Mouse (Mus musculus) heart, postnatal 14 days (tissue): ENCODE data around the gene Cmpk2. TPM values are rescaled to one million over a fixed set of nuclear protein-coding genes. Genes with fewer than 3 reads are reported as not detected.
A peak's percentile ranks its signal among the peaks of the same experiment; 100 is the strongest.
"Not testable (repeated sequence)": the region's sequence is repeated elsewhere in the genome, so short reads cannot be mapped to it uniquely, and the experiment has no call there.

Source experiments
- DNase-seq, 2 experiments: peaks; one replicate each; pipeline ENCODE4 v3.0.0; 2021 to 2022
- intact Hi-C: fragments of 180-260 bp; cut with DNase I; formaldehyde crosslinking; loops from one replicate; pipeline ENCODE4 v1.15.1; 2025
- total RNA-seq, 2 experiments: library from RNA; stranded (reverse); gene quantifications; 2 replicates each; pipeline ENCODE4 v1.2.3; 2021

Cmpk2 gene
- total RNA-seq, 2 experiments from 2014 or later = 5.6 to 6.2 TPM

GRCm38 (mm10) chr12:26477198-26477597 is 8.2 kb downstream of the Cmpk2 start:
- intact Hi-C loops = no loop called here
- no peak for DNase-seq

DNA sequence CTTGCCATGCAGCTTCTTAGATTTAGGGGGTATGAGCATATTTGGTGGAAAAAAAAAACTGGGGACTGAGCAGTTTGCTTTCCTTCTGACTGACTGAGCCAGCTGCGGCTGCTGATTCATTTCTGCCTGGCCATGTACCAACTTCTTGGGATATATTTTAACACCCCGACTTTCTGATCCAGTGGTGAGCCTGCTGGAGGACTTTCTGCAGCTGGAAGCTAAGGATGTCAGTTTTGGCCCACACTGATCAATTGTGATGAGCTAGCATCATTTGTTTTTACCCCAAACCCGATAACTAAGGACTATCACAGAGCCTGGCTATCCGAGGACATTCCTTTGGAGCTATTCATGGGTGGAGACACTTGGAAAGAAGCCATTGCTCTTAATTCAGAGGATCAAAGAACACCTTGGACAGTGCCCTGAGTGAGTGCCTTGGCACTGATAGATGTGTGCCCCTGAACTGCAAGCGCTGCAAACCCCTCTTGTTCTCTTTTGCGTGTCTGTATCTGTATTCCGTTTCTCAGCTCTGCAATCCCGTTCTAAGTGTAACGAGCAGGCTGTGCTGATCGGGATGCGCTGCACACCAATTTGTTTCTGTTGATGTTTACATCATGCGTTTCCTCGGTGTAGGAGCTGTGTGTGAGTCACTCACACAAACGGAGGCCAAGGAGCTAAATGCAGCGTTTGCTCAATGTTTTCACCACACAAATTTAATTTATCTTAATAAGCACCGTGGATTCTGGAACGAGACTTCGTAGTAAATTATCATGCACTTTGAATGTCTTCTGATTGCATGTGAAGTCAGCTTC is 9.4 kb downstream of the Cmpk2 start:
- peak; percentile 31 to 50 for DNase-seq

GRCm38 (mm10) chr12:26485738-26486580 is 17.0 kb downstream of the Cmpk2 start:
- intact Hi-C loops, DNase-seq: not testable (repeated sequence)

More for the DNA sequence above, 9.4 kb downstream of the Cmpk2 start:
- intact Hi-C loops = no loop called here

DNA sequence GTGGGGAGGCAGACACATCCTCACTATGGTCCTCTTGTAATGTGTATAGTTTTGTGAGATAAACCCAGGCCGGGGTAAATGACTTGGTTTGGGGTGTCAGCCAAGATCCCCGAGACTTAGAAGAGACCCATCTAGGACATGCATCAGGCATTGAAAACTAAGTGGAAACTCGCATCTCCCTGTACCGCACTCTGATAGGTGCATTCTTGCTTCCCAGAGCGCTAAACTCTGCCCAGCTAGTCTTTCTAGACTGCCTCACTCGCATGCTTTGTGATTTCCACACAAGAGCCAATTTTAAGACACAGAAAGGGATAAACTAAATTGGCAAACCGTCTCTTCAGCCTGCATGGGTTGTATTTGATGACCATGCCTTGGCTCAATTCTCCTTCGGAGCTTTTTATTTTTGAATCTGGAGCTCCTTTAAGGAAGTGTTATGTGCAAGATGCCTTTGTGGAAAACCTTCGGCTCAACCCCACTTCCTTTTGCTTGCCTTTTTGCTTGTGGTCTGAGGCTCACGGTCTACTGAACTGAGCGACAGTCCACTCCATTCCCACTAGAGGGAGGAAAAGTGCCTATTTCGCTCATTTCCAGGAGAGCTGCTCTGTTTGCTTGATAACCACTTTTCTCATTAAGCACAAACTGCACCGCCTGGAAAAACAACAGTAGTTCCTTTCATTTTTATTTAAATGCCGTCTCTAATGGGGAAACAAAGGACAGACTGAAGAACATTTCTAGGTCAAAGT is 19.0 kb downstream of the Cmpk2 start:
- intact Hi-C loops = no loop called here
- DNase-seq = peak in 1 of 2 experiments; percentile 22

- intact Hi-C loops = no loop called here
- no peak for DNase-seq
These were observed 19.7 kb downstream of the Cmpk2 start for GRCm38 (mm10) chr12:26488617-26489274.

GRCm38 (mm10) chr12:26489942-26490341 is 20.9 kb downstream of the Cmpk2 start:
- intact Hi-C loops = no loop called here
- DNase-seq = no peak

- intact Hi-C loops = no loop called here
- DNase-seq = no peak
These were observed 32.0 kb downstream of the Cmpk2 start for GRCm38 (mm10) chr12:26501042-26501441.

DNA sequence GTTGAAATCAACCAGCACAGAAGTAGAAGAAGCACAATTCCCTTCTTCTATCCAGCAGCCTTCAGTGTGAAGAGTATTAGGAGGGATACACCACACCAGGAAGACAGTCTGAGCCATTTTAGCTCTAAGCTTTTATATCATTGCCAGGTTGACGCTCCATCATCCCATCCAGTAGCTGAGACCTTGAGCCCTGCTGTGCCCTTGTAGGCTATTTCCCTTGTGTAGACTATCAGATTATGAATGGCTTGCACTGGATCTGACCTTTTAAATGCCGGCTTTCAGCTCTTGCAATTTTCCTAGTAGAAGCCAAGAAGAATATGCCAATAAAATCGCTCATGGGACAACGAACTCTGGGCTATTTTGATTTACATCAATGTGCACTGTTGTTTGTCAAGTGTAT is 42.0 kb downstream of the Cmpk2 start:
- intact Hi-C loops = no loop called here

GRCm38 (mm10) chr12:26518206-26518605 is 49.2 kb downstream of the Cmpk2 start:
- intact Hi-C loops = no loop called here
- no peak for DNase-seq

More for the DNA sequence above, 42.0 kb downstream of the Cmpk2 start:
- DNase-seq = no peak

DNA sequence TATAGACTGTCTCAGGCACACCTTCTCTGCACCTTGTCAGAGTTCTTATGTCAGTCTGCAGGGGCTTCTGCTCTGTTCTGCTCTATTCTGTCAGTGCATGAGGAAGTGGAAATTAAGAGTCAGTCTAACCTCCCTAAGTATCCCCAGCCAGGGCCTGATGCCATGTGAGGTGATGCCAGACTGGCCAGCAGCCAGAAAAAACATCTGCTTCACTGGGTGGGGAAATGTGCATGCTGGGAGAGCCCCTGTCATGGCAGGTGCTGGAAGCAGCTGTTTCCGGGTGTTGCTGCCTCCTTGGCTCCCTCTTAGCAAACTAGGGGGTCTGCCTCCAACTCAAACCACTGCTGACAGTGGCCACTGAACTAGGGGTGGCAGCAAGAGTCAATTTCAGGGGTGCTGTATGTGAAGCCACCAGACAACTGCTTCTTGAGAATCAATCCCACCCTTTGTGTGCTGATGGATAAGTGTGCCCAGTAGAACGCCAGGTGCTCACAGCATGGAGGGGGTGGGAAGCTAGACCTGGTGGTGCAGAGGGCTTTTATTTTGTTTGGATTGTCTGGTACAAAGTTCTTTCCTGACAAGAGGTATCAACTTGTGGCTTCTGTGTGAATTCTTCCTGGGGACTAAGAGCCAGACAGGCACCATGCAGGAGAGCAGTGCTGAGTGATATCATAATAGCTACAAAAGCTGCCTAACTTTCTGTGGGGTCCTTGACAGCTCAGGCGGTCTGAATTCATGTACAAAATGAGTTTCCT is 56.1 kb downstream of the Cmpk2 start:
- DNase-seq = peak; percentile 58 to 79
- intact Hi-C loops = no loop called here

DNA sequence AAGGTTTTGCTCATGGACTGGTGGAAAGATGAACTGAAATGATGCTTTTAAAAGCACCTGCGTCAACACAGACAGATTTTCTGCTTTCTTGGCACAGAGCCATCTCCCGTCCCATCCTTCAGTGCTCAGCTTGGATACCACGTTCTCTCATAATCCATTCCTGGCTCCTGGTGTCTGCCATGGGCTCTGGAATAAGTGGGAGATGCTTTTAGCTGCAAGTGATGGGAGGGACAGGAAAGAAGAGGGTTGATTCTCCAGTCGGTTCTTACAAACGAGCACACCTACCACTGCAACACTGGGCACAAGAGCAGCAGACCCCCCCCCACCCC is 56.7 kb downstream of the Cmpk2 start:
- no peak for DNase-seq
- intact Hi-C loops = no loop called here

Other genes with a start within 250 kb of the Cmpk2 start
- gene Rnf144a, start 54.0 kb upstream of the Cmpk2 start, total RNA-seq = 10 to 100 TPM; 29.9 to 31.8 TPM
- gene Rsad2, start 12.8 kb upstream of the Cmpk2 start, total RNA-seq = 10 to 100 TPM; 22.8 to 23.9 TPM